In the genomic region with DNA sequence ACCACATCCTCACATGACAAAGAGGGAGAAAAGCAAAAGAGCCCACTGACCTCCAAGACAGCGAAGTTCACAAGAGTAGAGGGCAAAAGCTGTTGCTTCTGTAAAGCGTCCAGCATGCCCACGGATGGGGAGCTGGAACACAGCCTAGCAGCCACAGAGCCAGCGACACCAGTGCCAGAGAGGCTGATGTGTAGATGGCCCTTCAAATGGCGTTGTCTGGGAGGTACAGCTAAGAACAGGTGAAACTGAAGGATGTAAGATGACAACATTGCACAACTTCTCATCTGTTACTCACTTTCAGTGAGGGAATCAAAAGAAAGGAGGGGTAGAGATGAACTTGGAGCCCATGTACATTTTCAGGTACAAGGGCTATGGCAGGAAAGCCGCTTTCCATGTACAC, we compare ENCODE assay signal across 23 mouse cellular contexts. TPM values are rescaled to one million over a fixed set of nuclear protein-coding genes. Genes with fewer than 3 reads are reported as not detected.
DNase-seq lines count a peak whose midpoint lies in the region; ATAC-seq and TF ChIP-seq lines count a peak whose summit lies in the region.
"Had no signal": no experiment of that assay in that cellular context is flagged by ENCODE, and none has a peak within 500 bp of the region (broad histone marks: within the 10 kb centered on the region; RNA-seq: fewer than 3 reads in every experiment).

No protein-coding gene starts in this region.

- ATAC-seq in cerebellum, adult (ENCODE audit: insufficient number of reproducible peaks, low FRiP score, low TSS enrichment) = no peak
- ATAC-seq in liver, embryonic 11.5 days (replicated peaks; ENCODE audit: low FRiP score) = no peak
- ATAC-seq in liver, postnatal 0 days = no peak
- ATAC-seq in midbrain, embryonic 11.5 days (ENCODE audit: low FRiP score) = no peak
- no peak for ATAC-seq in midbrain, postnatal 0 days (ENCODE audit: low FRiP score)
- ATAC-seq: forebrain, embryonic 14.5 days; forebrain, embryonic 16.5 days had no signal

- no peaks in the 10 kb centered on the region; the same call in 1 of the 2 replicates for H3K4me1 ChIP-seq in liver, embryonic 11.5 days (replicated peaks; ENCODE audit: control insufficient read depth, insufficient read depth, low read length)
- no peaks in the 10 kb centered on the region for H3K4me1 ChIP-seq in liver, postnatal 0 days (ENCODE audit: insufficient read depth)
- H3K4me1 ChIP-seq in midbrain, embryonic 11.5 days (ENCODE audit: control insufficient read depth, insufficient read depth, low read length) = no peaks in the 10 kb centered on the region
- no peaks in the 10 kb centered on the region for H3K4me1 ChIP-seq in midbrain, postnatal 0 days (ENCODE audit: insufficient read depth, low read length)
- H3K4me1 ChIP-seq: embryonic facial prominence, embryonic 15.5 days; forebrain, embryonic 10.5 days; forebrain, embryonic 12.5 days had no signal

- no peak for TF ChIP-seq CTCF in liver, postnatal 0 days (IDR thresholded peaks at IDR 0.05; ENCODE audit: low read depth)
- no peak for TF ChIP-seq CTCF in midbrain, postnatal 0 days (IDR thresholded peaks at IDR 0.05)

- no peak overlapping the region for H3K4me2 ChIP-seq in liver, embryonic 11.5 days
- no peak overlapping the region for H3K4me2 ChIP-seq in liver, postnatal 0 days (ENCODE audit: low read depth, low read length)
- H3K4me2 ChIP-seq in midbrain, embryonic 11.5 days = no peak overlapping the region
- H3K4me2 ChIP-seq in midbrain, postnatal 0 days (ENCODE audit: low read depth, low read length, poor library complexity, severe bottlenecking) = no peak overlapping the region
- H3K4me2 ChIP-seq: embryonic facial prominence, embryonic 13.5 days; embryonic facial prominence, embryonic 15.5 days; forebrain, embryonic 12.5 days had no signal

- no peak for TF ChIP-seq EP300 in liver, postnatal 0 days (IDR thresholded peaks at IDR 0.05; ENCODE audit: low read depth)

- no peaks in the 10 kb centered on the region for H3K9me3 ChIP-seq in liver, embryonic 11.5 days (ENCODE audit: control insufficient read depth, low read length)
- no peaks in the 10 kb centered on the region for H3K9me3 ChIP-seq in liver, postnatal 0 days (ENCODE audit: low read length)
- no peaks in the 10 kb centered on the region for H3K9me3 ChIP-seq in midbrain, embryonic 11.5 days (ENCODE audit: control insufficient read depth, low read length)
- H3K9me3 ChIP-seq in midbrain, postnatal 0 days (ENCODE audit: low read length) = no peaks in the 10 kb centered on the region
- H3K9me3 ChIP-seq: embryonic facial prominence, embryonic 13.5 days; embryonic facial prominence, embryonic 15.5 days; forebrain, embryonic 10.5 days; forebrain, embryonic 12.5 days had no signal

- no peak overlapping the region for H3K4me3 ChIP-seq in liver, embryonic 11.5 days (ENCODE audit: low read depth, low read length)
- H3K4me3 ChIP-seq in liver, postnatal 0 days (ENCODE audit: low read depth, low read length) = no peak overlapping the region
- no peak overlapping the region for H3K4me3 ChIP-seq in midbrain, embryonic 11.5 days (ENCODE audit: low read depth, low read length)
- H3K4me3 ChIP-seq in midbrain, postnatal 0 days (ENCODE audit: low read depth, low read length) = no peak overlapping the region
- H3K4me3 ChIP-seq: embryonic facial prominence, embryonic 13.5 days; embryonic facial prominence, embryonic 15.5 days; erythroblast, embryonic 14.5 days; forebrain, embryonic 10.5 days; forebrain, embryonic 12.5 days had no signal

- no peaks in the 10 kb centered on the region for H3K27me3 ChIP-seq in liver, embryonic 11.5 days (replicated peaks; ENCODE audit: control insufficient read depth, insufficient read depth, low read length)
- H3K27me3 ChIP-seq in liver, postnatal 0 days (ENCODE audit: insufficient read depth, low read length) = no peaks in the 10 kb centered on the region
- H3K27me3 ChIP-seq in midbrain, embryonic 11.5 days (ENCODE audit: control insufficient read depth, insufficient read depth, low read length) = no peaks in the 10 kb centered on the region
- H3K27me3 ChIP-seq in midbrain, postnatal 0 days (ENCODE audit: insufficient read depth, low read length) = no peaks in the 10 kb centered on the region
- H3K27me3 ChIP-seq: embryonic facial prominence, embryonic 13.5 days; embryonic facial prominence, embryonic 15.5 days; forebrain, embryonic 12.5 days had no signal

- no peaks in the 10 kb centered on the region for H3K36me3 ChIP-seq in liver, embryonic 11.5 days (ENCODE audit: control insufficient read depth, insufficient read depth, low read length)
- no peaks in the 10 kb centered on the region for H3K36me3 ChIP-seq in liver, postnatal 0 days (replicated peaks; ENCODE audit: insufficient read depth, low read length)
- no peaks in the 10 kb centered on the region for H3K36me3 ChIP-seq in midbrain, embryonic 11.5 days (ENCODE audit: control insufficient read depth, insufficient read depth, low read length)
- H3K36me3 ChIP-seq in midbrain, postnatal 0 days (ENCODE audit: insufficient read depth, low read length) = no peaks in the 10 kb centered on the region
- H3K36me3 ChIP-seq: embryonic facial prominence, embryonic 13.5 days; embryonic facial prominence, embryonic 15.5 days; forebrain, embryonic 10.5 days; forebrain, embryonic 12.5 days had no signal

- H3K27ac ChIP-seq in liver, embryonic 11.5 days (ENCODE audit: low read depth, low read length) = no peak overlapping the region
- no peak overlapping the region for H3K27ac ChIP-seq in liver, postnatal 0 days (ENCODE audit: low read depth)
- no peak overlapping the region for H3K27ac ChIP-seq in midbrain, embryonic 11.5 days (ENCODE audit: low read depth, low read length)
- H3K27ac ChIP-seq in midbrain, postnatal 0 days (ENCODE audit: low read depth, low read length) = no peak overlapping the region
- H3K27ac ChIP-seq: embryonic facial prominence, embryonic 13.5 days; embryonic facial prominence, embryonic 15.5 days; forebrain, embryonic 10.5 days; forebrain, embryonic 12.5 days had no signal

- H3K9ac ChIP-seq in liver, embryonic 11.5 days (ENCODE audit: low read depth, low read length) = no peak overlapping the region
- H3K9ac ChIP-seq in liver, postnatal 0 days (replicated peaks) = no peak overlapping the region
- H3K9ac ChIP-seq in midbrain, embryonic 11.5 days (ENCODE audit: low read length) = no peak overlapping the region
- H3K9ac ChIP-seq in midbrain, postnatal 0 days (replicated peaks; ENCODE audit: low read length, poor library complexity, severe bottlenecking) = no peak overlapping the region
- H3K9ac ChIP-seq: embryonic facial prominence, embryonic 13.5 days; embryonic facial prominence, embryonic 15.5 days; forebrain, embryonic 12.5 days had no signal

- peak; percentile 20 to 37 for DNase-seq in cerebellum, postnatal 10 days
- DNase-seq in liver, embryonic 11.5 days (ENCODE audit: low spot score) = peak; percentile 7
- no peak for DNase-seq in liver, postnatal 0 days
- peak; percentile 60 for DNase-seq in midbrain, embryonic 11.5 days (ENCODE audit: low spot score, missing footprints)
- DNase-seq in midbrain, postnatal 0 days (ENCODE audit: low spot score) = no peak
- DNase-seq: adrenal gland, adult 2 months; adrenal gland, postnatal 10 days; adrenal gland, postnatal 25 days; B cell, adult 2 months; cerebellum, adult 18-20 months; cerebellum, adult 8-10 months; cerebellum, adult 9-11 months; cerebellum, postnatal 36 days; embryo, embryonic 11 days had no signal

- 85% methylated on average over 6 of the region's 6 CpGs for WGBS in liver, embryonic 11.5 days
- 74% methylated on average over 6 of the region's 6 CpGs for WGBS in liver, postnatal 0 days (ENCODE audit: insufficient replicate concordance)
- 84% methylated on average over 6 of the region's 6 CpGs for WGBS in midbrain, embryonic 11.5 days
- WGBS in midbrain, postnatal 0 days = 87% methylated on average over 6 of the region's 6 CpGs

RNA-seq across cellular contexts. Expression of a gene that starts 47.0 kb away (rescaled TPM):
- polyA plus RNA-seq in liver, embryonic 11.5 days (2014; fragmentation: Nextera tagmentation; extraction: Ambion mirVana) = 19.6 and 20.2 TPM in 2 replicates
- 4.8 and 5.4 TPM in 2 replicates for polyA plus RNA-seq in liver, postnatal 0 days (2015; fragmentation: Nextera tagmentation; extraction: Ambion mirVana)
- 74.7 and 80.6 TPM in 2 replicates for polyA plus RNA-seq in midbrain, embryonic 11.5 days (2014; fragmentation: Nextera tagmentation; extraction: Ambion mirVana)
- 9.0 TPM in 2 replicates for total RNA-seq in midbrain, postnatal 0 days (2014; rRNA removed)
- polyA plus RNA-seq in midbrain, postnatal 0 days (2015; fragmentation: Nextera tagmentation; extraction: Ambion mirVana) = 2.7 and 4.3 TPM in 2 replicates
- total RNA-seq: MEL had no signal
- polyA plus RNA-seq: erythroblast, embryonic 14.5 days had no signal

Comparison
In these comparisons a context has a peak if more than half of its experiments do, and no peak if none do; other contexts are left out.
1. DNase-seq: peak in cerebellum, postnatal 10 days (2 of 2), liver, embryonic 11.5 days (single experiment) and midbrain, embryonic 11.5 days (single experiment); none in liver, postnatal 0 days (single experiment) and midbrain, postnatal 0 days (single experiment).